Mouse (Mus musculus): ENCODE results near the gene Thap8.

Thap8 gene

DNA sequence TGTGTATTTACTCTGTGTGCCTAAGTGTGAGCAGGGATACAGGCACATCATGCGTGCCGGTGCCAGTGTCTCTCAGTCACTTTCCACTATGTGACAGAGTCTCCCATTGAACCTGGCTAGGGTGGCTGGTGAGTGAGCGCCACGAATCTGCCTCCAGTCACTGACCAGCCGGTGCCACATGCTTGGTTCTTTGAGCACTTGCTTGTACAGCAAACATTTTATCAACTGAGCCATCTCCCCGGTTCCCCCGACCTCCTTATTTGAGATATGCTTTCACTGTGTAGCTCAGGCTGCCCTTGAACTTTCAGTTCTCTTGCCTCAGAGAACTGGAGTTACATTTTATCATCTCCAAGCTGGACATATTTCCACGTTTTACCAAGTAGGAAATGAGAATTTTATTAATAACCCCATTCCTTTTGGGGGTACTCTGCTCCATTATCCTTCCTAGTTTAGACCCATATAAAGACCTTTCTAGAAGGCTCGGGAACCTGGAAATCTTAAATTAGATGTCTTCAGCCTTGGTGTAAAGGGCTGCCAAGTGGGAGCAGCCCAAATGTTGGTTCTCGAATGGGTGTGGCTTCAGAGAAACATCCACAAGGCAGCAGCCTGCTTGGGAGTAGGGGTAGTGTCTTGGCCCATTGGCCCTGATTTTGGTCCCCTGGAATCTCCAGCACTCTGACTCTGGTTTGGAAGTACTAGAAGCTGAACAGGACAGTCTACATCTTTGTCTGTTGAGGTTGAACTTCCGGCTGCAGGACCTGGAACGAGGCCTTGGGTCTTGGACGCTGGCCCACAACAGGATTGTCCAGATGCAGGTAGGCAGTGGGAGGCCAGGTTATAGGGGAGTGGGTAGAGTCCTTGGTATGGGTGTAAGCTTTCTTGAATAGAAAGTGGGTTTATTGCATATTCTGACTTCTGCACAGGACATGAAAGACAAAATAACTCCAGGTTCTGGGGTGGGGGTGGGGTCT lies 36.0 kb downstream of the Thap8 start:
- DNase-seq (ENCODE audit: inconsistent age in 2 of 2, low spot score in 1 of 2) = peak; percentile 72 to 81

DNA sequence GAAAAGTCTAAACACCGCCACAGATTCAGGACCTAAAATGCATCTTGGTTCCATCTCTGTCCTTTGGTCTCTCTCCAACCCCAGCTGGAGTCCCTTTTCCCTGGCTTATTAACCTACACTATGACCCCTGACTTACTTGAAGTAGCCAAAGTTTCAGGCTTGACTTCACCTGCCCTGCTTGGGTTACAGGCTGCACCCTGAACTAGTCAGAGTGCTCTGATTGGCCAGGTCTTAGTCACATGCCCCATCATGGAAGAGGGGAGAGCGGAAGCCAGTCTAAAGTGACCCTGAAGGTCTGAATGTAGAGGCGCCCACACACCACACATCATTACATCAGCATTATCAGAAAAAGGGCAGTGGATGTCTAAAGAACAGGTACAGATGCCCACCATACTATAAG lies 38.2 kb downstream of the Thap8 start:
- no peak for DNase-seq (ENCODE audit: inconsistent age in 2 of 2, low spot score in 1 of 2)

DNA sequence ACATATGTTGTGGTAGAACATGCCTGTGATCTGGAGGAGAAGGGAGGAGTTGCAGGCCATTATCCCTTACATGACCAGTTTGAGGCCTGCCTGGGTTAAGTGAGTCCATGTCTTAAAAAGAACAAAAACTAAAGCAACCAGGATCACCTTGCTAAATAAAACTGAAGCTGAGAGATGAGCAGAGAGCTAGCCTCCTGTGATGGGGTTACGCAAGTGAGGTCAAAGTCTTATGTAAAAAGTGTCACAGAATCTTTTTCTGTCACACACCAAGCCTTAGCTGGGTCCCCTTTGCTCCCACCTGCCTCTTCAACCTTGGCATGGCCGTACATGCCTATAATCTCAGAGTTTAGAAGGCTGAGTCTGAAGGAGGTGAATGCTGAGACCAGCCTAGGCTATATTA lies 41.1 kb downstream of the Thap8 start:
- DNase-seq (ENCODE audit: inconsistent age in 2 of 2, low spot score in 1 of 2) = no peak

DNA sequence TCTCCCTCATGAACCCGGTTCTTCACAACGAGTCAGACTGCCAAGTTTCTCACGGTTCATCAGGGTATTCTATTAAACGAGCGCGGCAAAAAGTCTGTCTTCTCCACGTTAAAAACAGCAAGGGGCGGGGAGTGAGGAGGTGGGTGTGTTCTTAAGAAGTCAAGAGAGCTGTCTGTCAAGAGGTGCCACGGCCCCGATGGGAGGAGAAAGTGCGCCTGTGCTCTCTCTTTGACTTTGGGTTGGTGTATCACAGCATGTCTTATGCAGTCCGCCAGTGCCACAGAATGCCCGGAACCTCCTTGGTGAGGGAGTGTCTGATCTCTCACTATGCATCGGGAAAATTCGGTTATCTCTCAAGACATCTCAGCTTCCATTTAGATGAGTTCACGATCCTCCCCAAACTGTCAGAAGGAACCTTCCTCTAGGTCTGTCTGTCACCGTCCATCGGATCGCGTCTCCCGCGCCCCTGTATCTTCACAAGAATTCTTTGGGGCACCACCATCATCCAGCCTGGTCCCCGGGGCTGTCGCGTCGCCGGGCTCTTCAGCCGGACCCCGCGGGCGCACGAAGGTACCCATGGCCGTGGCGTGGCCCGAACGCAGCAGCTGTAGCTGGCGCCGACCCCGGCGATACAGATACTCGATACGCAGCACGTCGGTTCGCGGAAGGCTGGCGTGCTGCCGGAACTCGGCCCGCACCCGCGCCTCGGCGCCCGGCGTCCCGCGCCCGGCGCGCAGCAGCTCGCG lies 41.8 kb downstream of the Thap8 start, which contains the start of gene E130208F15Rik:
Gene E130208F15Rik (plus strand): TSS at position 202 of the 746 bp plus-strand sequence.
- peak; percentile 87 to 93 for DNase-seq (ENCODE audit: inconsistent age in 2 of 2, low spot score in 1 of 2)

DNA sequence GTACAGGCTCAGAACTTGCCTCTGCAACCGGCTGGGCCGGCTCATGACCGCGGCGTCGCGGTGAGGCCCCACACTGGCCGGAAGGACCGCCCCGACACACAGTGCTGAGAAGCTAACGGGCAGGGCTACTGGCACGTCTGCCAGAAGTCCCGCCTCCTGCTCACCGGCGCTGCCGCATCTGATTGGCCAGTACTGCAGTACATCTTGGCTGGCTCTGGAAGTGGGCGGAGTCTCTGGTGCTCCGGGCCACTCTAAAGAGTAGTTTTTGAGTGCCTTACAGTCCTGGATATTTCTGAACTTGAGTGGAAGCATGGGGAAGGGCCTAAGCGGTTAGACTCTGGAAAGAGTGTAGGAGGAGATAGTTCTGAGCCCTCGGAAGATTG lies 42.4 kb downstream of the Thap8 start:
- peak; percentile 98 to 99 for DNase-seq (ENCODE audit: inconsistent age in 2 of 2, low spot score in 1 of 2)

DNA sequence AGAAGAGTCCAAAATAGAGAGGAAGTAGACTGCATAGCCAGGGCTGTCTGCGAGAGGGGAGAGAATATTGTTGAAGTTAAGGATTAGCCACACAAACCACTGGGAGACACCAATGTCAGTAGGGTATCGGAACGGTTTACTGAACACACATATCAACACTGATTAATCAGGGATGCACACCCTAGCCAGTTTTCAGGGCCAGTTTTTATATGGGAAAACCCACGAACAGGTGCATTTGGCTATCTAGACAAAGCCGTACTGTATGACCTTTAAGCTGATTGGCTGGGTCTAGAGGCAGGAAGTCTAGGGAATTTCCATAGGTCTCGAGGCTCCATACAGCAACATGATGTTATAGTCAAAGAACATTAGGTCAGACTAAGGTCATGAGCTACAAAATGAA lies 43.0 kb downstream of the Thap8 start:
- DNase-seq (ENCODE audit: inconsistent age in 2 of 2, low spot score in 1 of 2) = no peak

DNA sequence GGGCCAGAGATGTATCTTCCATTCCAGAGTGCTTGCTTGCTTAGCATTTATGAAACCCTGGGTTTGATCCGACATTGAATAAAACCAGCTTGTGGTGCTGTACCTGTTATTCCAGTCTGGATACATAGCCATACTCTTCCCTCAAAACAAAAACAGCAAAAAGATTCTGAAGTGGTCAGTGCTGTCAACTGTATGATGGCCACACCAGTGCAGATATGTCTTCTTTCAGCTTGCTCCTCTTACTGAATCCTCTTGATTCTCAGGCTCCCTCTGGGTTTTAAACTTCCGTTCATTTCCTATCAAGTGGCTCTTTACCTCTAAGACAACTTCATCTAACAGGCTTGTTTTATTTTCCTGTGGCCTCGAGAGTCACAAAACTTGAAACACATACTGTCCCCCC lies 43.9 kb downstream of the Thap8 start, which contains the start of gene Sdhaf1:
Gene Sdhaf1 (minus strand): TSS at position 101 of the 400 bp plus-strand sequence.
- DNase-seq (ENCODE audit: inconsistent age in 2 of 2, low spot score in 1 of 2) = no peak

DNA sequence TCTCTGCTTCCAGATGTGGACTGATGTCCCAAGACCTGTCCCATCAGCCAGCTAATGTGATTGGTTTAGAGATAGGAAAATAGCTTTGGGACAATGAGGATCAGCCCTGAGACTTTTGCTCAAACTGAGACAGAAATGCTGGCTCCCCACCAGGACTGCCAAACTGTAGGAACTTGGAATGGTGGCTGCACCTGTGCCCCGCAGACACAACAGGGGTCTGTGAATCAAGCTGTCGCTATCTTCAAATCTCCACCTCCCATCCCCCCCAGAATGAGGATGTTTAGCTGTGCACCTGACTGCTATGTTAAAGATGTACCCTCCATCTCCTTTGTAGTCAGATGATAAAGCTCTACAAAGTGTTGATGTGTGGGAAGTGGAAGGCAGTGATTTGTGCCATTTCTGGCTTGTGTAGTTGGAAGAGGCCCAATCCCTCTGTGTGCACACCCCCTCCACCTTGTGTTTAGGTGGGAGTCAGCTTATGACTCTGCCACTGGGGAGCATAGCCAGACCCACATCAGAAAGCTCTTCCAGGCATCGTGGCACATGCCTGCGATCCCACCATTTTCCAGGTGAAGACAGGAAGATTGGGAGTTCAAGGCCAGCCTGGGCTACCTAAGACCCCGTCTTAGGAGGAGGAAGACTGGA lies 44.5 kb downstream of the Thap8 start:
- no peak for DNase-seq (ENCODE audit: inconsistent age in 2 of 2, low spot score in 1 of 2)

DNA sequence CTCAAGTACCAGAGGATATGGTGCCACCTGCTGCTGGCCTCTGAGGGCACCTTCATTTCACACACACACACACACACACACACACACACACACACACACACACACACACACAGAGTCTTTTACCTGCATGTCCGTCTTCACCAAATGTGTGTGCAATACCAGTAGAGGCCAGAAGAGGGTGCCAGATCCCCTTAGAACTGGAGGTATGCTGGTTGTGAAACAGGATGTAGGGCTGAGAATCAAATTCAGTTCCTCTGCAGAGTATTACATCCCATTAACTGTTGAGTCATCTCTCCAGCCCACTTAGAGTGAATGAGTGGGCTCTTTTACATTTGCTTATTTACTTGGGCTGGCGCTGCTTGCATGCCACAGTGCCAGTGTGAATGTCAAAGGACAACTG lies 45.5 kb downstream of the Thap8 start:
- peak in 1 of 2 experiments; percentile 73 for DNase-seq (ENCODE audit: inconsistent age in 2 of 2, low spot score in 1 of 2)

DNA sequence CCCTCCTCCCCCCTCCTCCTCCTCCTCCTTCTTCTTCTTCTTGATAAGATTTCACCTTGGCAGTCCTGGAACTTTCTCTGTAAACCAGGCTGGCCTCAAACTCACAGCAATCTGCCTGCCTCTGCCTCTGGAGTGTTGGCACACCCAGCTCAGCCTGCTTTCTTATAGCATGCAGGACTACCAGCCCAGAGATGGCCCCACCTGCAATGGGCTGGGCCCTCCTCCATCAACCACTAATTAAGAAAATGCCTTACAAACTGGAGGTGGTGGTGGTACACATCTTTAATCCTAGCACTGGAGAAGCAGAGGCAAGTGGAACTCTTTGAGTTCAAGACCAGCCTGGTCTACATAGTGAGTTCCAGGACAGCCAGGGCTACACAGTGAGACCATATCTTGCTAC lies 46.5 kb downstream of the Thap8 start:
- DNase-seq (ENCODE audit: inconsistent age in 2 of 2, low spot score in 1 of 2) = no peak

DNA sequence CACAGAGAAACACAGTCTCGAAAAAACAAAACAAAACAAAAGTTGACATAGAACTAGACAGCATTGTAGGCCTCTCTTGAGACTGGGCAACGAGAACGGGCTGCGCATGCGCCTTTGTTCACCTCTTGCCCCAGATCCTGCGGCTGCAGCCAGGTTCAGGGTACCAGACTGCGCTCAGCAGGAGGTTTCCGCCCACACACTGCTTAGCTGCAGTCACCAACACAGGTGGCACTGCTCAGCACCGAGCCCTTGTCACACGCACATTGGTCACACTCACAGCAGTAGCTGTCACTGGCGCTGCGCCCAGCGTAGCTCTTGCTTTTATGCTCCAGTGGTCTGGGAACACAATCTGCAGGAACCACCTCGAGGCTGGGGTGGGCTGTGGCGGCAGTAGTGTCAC lies 47.2 kb downstream of the Thap8 start:
- no peak for DNase-seq (ENCODE audit: inconsistent age in 2 of 2, low spot score in 1 of 2)

DNA sequence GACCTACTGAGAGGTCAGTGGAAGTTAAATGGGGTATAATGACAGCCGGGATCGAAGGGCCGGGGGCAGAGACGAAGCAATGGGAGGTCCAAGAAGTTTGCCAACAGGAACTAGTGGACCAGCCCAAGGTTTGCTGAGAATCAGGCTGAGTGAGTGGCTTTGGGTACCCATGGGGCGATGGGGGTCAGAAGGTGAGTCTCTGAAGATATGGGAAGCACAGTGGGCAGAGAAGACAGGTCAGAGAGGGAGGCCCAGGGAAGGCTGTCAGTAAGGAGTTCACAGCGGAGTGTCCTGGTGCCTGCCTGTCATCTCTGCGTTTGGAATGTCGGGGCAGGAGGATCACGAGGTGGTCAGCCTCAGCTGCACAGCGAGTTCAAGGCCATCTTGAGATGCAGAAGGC lies 48.5 kb downstream of the Thap8 start:
- DNase-seq (ENCODE audit: inconsistent age in 2 of 2, low spot score in 1 of 2) = no peak

DNA sequence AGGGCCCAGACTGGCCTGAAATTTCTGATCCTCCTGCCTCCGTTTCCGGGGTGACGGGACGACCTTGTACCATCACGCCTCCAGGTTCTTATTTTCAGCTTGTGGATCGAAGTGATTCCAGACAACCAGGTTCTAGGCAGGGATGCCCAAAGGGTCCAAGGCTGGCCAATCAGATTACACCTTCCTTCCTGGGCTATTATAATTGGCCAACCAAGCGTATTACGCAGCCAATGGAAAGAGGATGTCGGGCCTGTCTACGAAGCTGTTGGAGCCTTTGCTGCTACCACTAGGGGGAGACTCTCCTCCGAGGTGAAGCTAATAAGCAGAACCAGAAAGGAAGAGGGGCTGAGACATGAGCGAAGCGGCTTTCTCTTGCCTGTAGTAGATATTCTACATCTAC lies 52.0 kb downstream of the Thap8 start:
- DNase-seq (ENCODE audit: inconsistent age in 2 of 2, low spot score in 1 of 2) = peak; percentile 75 to 89

DNA sequence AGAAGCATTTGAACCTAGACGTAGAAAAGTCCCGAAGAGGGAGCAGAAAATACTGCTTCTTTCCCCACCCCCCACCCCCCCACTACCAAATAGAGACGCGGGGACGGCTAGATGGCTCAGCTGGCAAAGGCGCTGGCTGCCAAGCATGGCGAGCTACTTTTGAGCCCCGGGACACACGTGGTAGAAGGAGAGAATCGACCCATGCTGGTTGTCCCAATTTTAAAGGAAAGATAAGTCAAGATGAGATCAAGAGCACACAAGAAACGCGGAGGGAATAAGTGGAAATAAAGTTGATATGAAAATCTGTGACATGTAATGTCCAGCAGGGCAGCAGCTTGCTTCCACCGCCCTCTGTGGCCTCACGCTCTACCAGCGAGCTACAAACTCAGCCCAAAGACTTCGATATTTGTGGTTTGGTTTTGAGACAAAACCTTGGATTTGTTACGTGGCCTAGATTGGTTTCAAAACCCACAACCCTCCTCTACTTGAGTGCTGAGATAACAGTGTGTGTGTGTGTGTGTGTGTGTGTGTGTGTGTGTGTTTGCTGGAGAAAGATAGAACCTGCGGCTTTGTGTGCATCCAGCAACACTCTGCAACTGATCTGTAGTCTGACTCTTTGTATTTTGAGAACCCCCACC lies 52.8 kb downstream of the Thap8 start:
- no peak for DNase-seq (ENCODE audit: inconsistent age in 2 of 2, low spot score in 1 of 2)

DNA sequence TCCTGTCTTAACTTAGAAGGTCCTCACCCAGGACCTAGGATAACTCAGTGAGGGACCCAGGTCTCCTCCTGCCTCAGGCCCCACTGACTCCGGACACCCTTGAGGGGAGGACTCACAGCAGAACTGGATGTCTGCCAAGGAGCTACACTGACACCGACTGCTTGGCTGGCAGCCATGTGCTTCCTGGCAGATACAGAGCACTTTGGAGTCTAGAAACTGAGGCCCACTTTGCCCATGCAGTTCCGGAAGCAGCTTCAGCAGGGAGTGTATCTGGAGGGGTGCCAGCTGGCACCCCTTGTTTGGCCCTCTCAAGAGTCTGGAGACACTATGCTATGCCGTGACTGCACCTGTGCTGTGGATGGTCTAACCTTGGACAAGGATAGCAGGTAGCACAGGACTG lies 53.5 kb downstream of the Thap8 start:
- peak; percentile 84 to 94 for DNase-seq (ENCODE audit: inconsistent age in 2 of 2, low spot score in 1 of 2)

DNA sequence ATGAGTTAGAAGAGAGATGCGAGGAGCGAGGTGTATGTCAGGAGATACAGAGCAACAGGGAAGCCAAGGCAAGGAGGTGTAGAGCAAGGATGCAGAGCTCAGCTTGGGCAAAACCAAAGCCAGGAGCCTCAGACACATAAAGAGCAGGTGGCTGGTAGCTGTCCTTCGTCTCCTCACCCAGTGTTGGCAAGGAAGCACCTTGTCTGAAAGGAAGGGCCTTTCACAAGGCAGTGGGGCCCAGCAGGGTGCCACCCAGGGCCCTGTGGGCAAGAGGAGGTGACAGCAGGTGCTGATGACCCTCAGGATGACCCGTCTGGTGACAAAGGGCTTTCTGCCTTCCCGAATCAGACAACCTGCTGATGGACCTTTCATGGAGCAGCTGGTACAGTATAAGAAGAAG lies 54.7 kb downstream of the Thap8 start:
- DNase-seq (ENCODE audit: inconsistent age in 2 of 2, low spot score in 1 of 2) = no peak

DNA sequence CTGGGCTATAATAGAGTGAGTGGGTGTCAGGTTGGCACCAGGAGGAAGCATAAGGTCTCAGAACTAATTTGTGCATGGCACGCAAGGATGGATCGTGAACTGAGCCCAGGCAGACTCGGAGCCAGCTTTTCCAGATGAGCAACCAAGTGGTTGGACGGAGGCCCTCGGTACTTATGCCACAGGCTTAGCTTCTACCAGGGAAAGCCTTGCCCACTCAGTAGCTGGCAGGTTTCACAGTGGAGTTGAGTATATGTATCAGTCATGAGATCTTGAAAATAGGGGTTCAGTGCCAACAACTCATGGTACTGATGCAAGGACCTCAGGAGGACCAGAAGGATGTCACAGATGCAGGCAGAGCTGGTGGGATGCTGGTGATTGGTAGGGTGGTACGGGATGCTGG lies 55.8 kb downstream of the Thap8 start:
- DNase-seq (ENCODE audit: inconsistent age in 2 of 2, low spot score in 1 of 2) = no peak

DNA sequence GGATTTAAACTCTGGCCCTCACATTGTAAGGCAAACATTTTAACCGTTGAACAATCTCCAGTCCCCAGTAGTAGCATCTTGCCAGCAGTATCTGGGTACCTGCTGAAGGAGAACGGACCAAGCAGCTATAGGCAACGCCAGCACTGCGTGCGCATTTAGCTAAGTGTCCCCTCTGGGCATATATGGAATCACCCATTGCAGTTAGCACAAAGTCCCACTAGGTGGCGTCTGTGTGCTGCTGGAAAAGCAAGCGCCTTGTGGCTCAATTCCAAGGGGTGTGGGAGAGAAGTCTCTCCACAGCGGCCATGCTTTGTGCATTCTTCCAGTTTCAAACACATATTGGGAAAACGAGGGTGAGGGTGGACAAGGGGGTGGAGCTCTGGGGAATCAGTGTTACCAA lies 56.5 kb downstream of the Thap8 start:
- peak; percentile 72 to 91 for DNase-seq (ENCODE audit: inconsistent age in 2 of 2, low spot score in 1 of 2)

DNA sequence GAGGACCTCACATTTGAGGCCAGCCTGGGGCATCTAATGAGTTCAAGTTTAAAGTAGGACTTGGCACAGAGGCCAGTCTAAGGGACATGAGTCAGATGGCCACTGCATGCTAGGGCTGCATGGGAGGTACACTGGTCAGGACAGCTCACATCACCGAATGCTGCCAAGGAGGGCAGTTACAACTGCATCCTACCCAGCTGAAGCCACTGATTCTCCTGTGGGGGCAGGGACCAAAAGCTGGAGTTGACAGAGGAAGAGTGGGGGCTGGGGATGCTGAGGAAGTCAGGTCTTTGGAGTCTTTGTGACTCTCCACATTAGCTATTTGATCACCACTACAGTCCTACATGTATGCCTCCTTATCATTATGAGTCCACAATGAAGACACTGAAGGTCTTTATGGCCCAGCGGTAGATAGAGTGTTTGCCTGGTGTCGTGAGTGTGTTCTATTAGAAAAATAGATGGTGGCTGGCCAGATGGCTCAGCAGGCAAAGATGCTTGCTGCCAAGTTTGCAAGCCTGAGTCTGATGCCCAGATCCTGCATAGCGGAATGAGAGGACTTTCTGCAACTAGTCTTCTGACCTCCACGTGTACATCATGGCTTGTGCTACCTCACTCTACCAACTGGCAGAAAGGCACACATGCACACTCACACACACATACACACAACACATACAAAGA lies 59.7 kb downstream of the Thap8 start:
- no peak for DNase-seq (ENCODE audit: inconsistent age in 2 of 2, low spot score in 1 of 2)

All from adrenal gland, adult (tissue).